Mouse (Mus musculus): ENCODE results near the gene Lrrc37a. TPM values are rescaled to one million over a fixed set of nuclear protein-coding genes. Genes with fewer than 3 reads are reported as not detected.

Gene Lrrc37a
- polyA plus RNA-seq, 1 experiment, result 0.04 TPM

Other genes with a start within 250 kb of the Lrrc37a start
- gene Map3k14, start 237.1 kb downstream of the Lrrc37a start, polyA plus RNA-seq (2012; rRNA removed), result 9.7 and 12.1 TPM in 2 replicates
- gene Arhgap27, start 140.9 kb downstream of the Lrrc37a start, polyA plus RNA-seq (2012; rRNA removed), result 27.6 and 28.1 TPM in 2 replicates
- 18.5 and 22.3 TPM in 2 replicates for gene Plekhm1, start 91.9 kb downstream of the Lrrc37a start, polyA plus RNA-seq (2012; rRNA removed)
- 0.03 and 0.05 TPM in 2 replicates for gene Gm884, start 116.5 kb upstream of the Lrrc37a start, polyA plus RNA-seq (2012; rRNA removed)
- gene Lyzl6, start 134.3 kb upstream of the Lrrc37a start, polyA plus RNA-seq (2012; rRNA removed), result 0.53 and 0.58 TPM in 2 replicates
- gene Rprml, start 145.0 kb upstream of the Lrrc37a start, polyA plus RNA-seq (2012; rRNA removed), result 11.4 and 18.7 TPM in 2 replicates
- gene Gosr2, start 193.3 kb upstream of the Lrrc37a start, polyA plus RNA-seq (2012; rRNA removed), result 113 and 121 TPM in 2 replicates
- 0.29 and 0.47 TPM in 2 replicates for gene Wnt9b, start 245.2 kb upstream of the Lrrc37a start, polyA plus RNA-seq (2012; rRNA removed)